Mouse (Mus musculus) CH12.LX (cell line): ENCODE measurements around the gene Tpr. TPM values are rescaled to one million over a fixed set of nuclear protein-coding genes. Genes with fewer than 3 reads are reported as not detected.

ENCODE experiments used
- DNase-seq: peaks from one replicate; pipeline ENCODE4 v3.0.0-alpha.2; 2013; ENCODE audit errors: extremely low read depth
- H3K27ac ChIP-seq: 2 replicates; pipeline ENCODE4 v1.5.1; 2012; ENCODE audit warnings: low read depth, mild to moderate bottlenecking, control low read depth, moderate library complexity; ENCODE audit not compliant: insufficient read depth
- H3K27me3 ChIP-seq: replicated peaks from 2 replicates; pipeline ENCODE3; 2012; ENCODE audit warnings: inconsistent platforms
- H3K36me3 ChIP-seq, 2 experiments: replicated peaks in 1 of 2; 2 replicates each; pipeline versions ENCODE3 to v1.6.1; 2012; ENCODE audit warnings: inconsistent platforms in 1 of 2, low read length in 1 of 2, mild to moderate bottlenecking in 1 of 2, mixed read lengths in 1 of 2, moderate library complexity in 1 of 2; ENCODE audit not compliant: control insufficient read depth in 1 of 2, insufficient read depth in 1 of 2
- H3K4me1 ChIP-seq, 2 experiments: 2 replicates each; pipeline ENCODE4 v1.6.1; 2012; ENCODE audit warnings: inconsistent platforms in 1 of 2, moderate library complexity in 1 of 2; ENCODE audit not compliant: insufficient read depth in 2 of 2, control insufficient read depth in 1 of 2
- H3K4me2 ChIP-seq: 2 replicates; pipeline ENCODE4 v1.6.1; 2012; ENCODE audit warnings: low read depth, mild to moderate bottlenecking, control low read depth; ENCODE audit not compliant: poor library complexity, insufficient read depth, severe bottlenecking
- H3K4me3 ChIP-seq, 3 experiments: fragments of 150-350 bp in 1 of 3; sonication (generic) in 1 of 3; replicated peaks in 1 of 3; 2 replicates each; pipeline versions ENCODE3 to v1.5.1; 2011 to 2012; ENCODE audit warnings: low read depth in 2 of 3, low read length in 2 of 3, mild to moderate bottlenecking in 2 of 3, moderate library complexity in 2 of 3, control low read depth in 1 of 3, improper control_type of control experiment in 1 of 3, inconsistent platforms in 1 of 3, mixed read lengths in 1 of 3; ENCODE audit not compliant: poor library complexity in 1 of 3
- H3K79me2 ChIP-seq: replicated peaks from 2 replicates; pipeline ENCODE4 v1.6.1; 2012; ENCODE audit warnings: mild to moderate bottlenecking, moderate library complexity; ENCODE audit not compliant: control insufficient read depth, poor library complexity, insufficient read depth, severe bottlenecking; ENCODE audit errors: extremely low read depth
- H3K9ac ChIP-seq: 2 replicates; pipeline ENCODE4 v1.6.1; 2012; ENCODE audit warnings: low read depth, mild to moderate bottlenecking, control low read depth, moderate library complexity; ENCODE audit not compliant: insufficient read depth
- H3K9me3 ChIP-seq: replicated peaks from 2 replicates; pipeline ENCODE3; 2012; ENCODE audit warnings: low read length, inconsistent platforms, mixed read lengths
- CHD1 ChIP-seq: IDR thresholded peaks from 2 replicates; pipeline ENCODE4 v1.6.1; 2012; ENCODE audit warnings: low read depth, low read length, improper control_type of control experiment, inconsistent platforms
- E2F4 ChIP-seq: IDR thresholded peaks from 2 replicates; pipeline ENCODE4 v1.6.1; 2011; ENCODE audit warnings: low read depth, low read length, improper control_type of control experiment; ENCODE audit not compliant: insufficient replicate concordance
- ELF1 ChIP-seq: IDR thresholded peaks from 2 replicates; pipeline ENCODE4 v1.6.1; 2014; ENCODE audit warnings: low read depth, mild to moderate bottlenecking, inconsistent platforms, low read length, improper control_type of control experiment
- JUND ChIP-seq: conservative IDR thresholded peaks from 2 replicates; pipeline ENCODE4 v1.6.1; 2011; ENCODE audit warnings: low read depth, low read length, improper control_type of control experiment
- MEF2A ChIP-seq: IDR thresholded peaks from 2 replicates; pipeline ENCODE4 v1.6.1; 2014; ENCODE audit warnings: low read depth, mild to moderate bottlenecking, inconsistent platforms, low read length, improper control_type of control experiment, borderline replicate concordance
- MXI1 ChIP-seq: IDR thresholded peaks from 2 replicates; pipeline ENCODE4 v1.6.1; 2011; ENCODE audit warnings: mild to moderate bottlenecking, low read depth, low read length, improper control_type of control experiment
- MYC ChIP-seq: IDR thresholded peaks from 2 replicates; pipeline ENCODE4 v1.6.1; 2011; ENCODE audit warnings: low read depth, mild to moderate bottlenecking, improper control_type of control experiment, low read length
- NELFE ChIP-seq: IDR thresholded peaks from 2 replicates; pipeline ENCODE4 v1.6.1; 2011; ENCODE audit warnings: low read depth, low read length, improper control_type of control experiment
- POLR2A ChIP-seq: IDR thresholded peaks from 2 replicates; pipeline ENCODE4 v1.6.1; 2011; ENCODE audit warnings: low read depth, mild to moderate bottlenecking, improper control_type of control experiment, low read length
- POLR2AphosphoS2 ChIP-seq: IDR thresholded peaks from 2 replicates; pipeline ENCODE4 v1.6.1; 2011; ENCODE audit warnings: low read depth, low read length, improper control_type of control experiment
- RAD21 ChIP-seq: IDR thresholded peaks from 2 replicates; pipeline ENCODE4 v1.6.1; 2011; ENCODE audit warnings: low read depth, mild to moderate bottlenecking, low read length, improper control_type of control experiment, moderate library complexity
- SMC3 ChIP-seq: IDR thresholded peaks from 2 replicates; pipeline ENCODE4 v1.6.1; 2011; ENCODE audit warnings: low read depth, low read length, improper control_type of control experiment
- TBP ChIP-seq: conservative IDR thresholded peaks from 2 replicates; pipeline ENCODE4 v1.6.1; 2011; ENCODE audit warnings: low read depth, low read length, improper control_type of control experiment
- TCF12 ChIP-seq: IDR thresholded peaks from 2 replicates; pipeline ENCODE4 v1.6.1; 2014; ENCODE audit warnings: low read depth, mild to moderate bottlenecking, inconsistent platforms, low read length, improper control_type of control experiment
- UBTF ChIP-seq: IDR thresholded peaks from 2 replicates; pipeline ENCODE4 v1.6.1; 2012; ENCODE audit warnings: low read depth, mild to moderate bottlenecking, inconsistent platforms, low read length, improper control_type of control experiment, moderate library complexity
- ZNF384 ChIP-seq: IDR thresholded peaks from 2 replicates; pipeline ENCODE4 v1.6.1; 2012; ENCODE audit warnings: low read depth, low read length, improper control_type of control experiment, inconsistent platforms
- dilution Hi-C: fragments of 300-500 bp; cut with MboI; formaldehyde crosslinking; loops from 2 replicates; pipeline ENCODE4 v1.14.3; 2020; ENCODE audit warnings: low sequenced_read_pairs; ENCODE audit not compliant: extremely low pct_unique_long_range_greater_than_20kb, extremely low pct_ligation_motif_present
- in situ Hi-C: fragments of 300-500 bp; cut with MboI; formaldehyde crosslinking; loops from 3 replicates; pipeline ENCODE4 v1.14.3; 2019; ENCODE audit warnings: low sequenced_read_pairs, low pct_ligation_motif_present, low pct_unique_long_range_greater_than_20kb, mixed read lengths
- polyA plus RNA-seq: library from polyadenylated mRNA; unstranded; fragments of >175 nt; gene quantifications from 2 replicates; pipeline ENCODE4 v1.2.1, GENCODE M21; 2012; ENCODE audit warnings: low read depth; ENCODE audit not compliant: insufficient read length
- total RNA-seq, 2 experiments: library from RNA; depleted of rRNA; stranded (reverse); fragments of 300-350 nt in 1 of 2; fragments of >200 nt in 1 of 2; gene quantifications; 2 replicates each; pipeline ENCODE4 v1.2.3; 2012 to 2014

The Tpr gene
- total and polyA plus RNA-seq, 3 experiments = 135 to 291 (median 200) TPM

GRCm38 (mm10) chr1:150391931-150392637 is 554 bp upstream of the Tpr start:
- in situ Hi-C loops = loop anchor here (25.0 kb wide), 1 partner anchor 555 kb away; no protein-coding TSS in a partner anchor
- peaks cover 3% of the 10 kb centered on the region for H3K9me3 ChIP-seq
- H3K27ac ChIP-seq = peak overlapping the region; percentile 75
- no peaks in the 10 kb centered on the region for H3K27me3 ChIP-seq
- no peak for DNase-seq
- H3K9ac ChIP-seq = peak overlapping the region; percentile 87
- H3K36me3 ChIP-seq = peaks cover 12 to 33% of the 10 kb centered on the region in 2 experiments
- H3K4me3 ChIP-seq = peak overlapping the region; percentile 69 to 79 (median 71)
- H3K4me2 ChIP-seq = peak overlapping the region; percentile 51; the same call in 1 of the 2 replicates
- TF ChIP-seq JUND (no peak), NELFE (no peak), ELF1 (no peak), E2F4 (no peak), POLR2AphosphoS2 (0 out of 2 replicates have a peak, but pooled peaks have one; percentile 51), POLR2A (no peak), TBP (no peak), MYC (no peak), TCF12 (no peak), CHD1 (0 out of 2 replicates have a peak, but pooled peaks have one; percentile 85), UBTF (0 out of 2 replicates have a peak, but pooled peaks have one; percentile 14), SMC3 (no peak), MEF2A (no peak)
- TF ChIP-seq, all 38 proteins: peak for 3
- H3K4me1 ChIP-seq = peaks cover 6 to 51% of the 10 kb centered on the region in 2 experiments
- dilution Hi-C loops = no loop called here
- peaks cover 41% of the 10 kb centered on the region for H3K79me2 ChIP-seq

DNA sequence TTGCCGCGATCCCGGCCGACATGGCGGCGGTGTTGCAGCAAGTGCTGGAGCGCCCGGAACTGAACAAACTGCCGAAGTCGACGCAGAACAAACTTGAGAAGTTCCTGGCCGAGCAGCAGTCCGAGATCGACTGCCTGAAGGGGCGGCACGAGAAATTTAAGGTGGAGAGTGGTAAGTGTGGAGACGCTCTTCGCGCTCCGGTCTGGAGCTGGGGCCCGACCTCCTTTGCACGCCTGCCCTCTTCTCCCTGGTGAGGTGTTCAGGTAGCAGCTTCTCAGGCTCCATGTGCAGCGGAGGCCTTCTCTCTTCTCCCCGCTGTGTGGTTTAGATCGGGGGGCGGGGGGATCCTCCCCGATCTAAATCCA is 832 bp downstream of the Tpr start:
- H3K27me3 ChIP-seq = no peaks in the 10 kb centered on the region
- dilution Hi-C loops (no loop called here), in situ Hi-C loops (loop anchor here (25.0 kb wide), 1 partner anchor 556 kb away; no protein-coding TSS in a partner anchor)
- H3K9me3 ChIP-seq = no peaks in the 10 kb centered on the region
- H3K4me2 ChIP-seq = no peak overlapping the region
- peak overlapping the region; percentile 76 for H3K27ac ChIP-seq
- DNase-seq = no peak
- peaks cover 17 to 36% of the 10 kb centered on the region in 2 experiments for H3K36me3 ChIP-seq
- H3K4me3 ChIP-seq = peak overlapping the region; percentile 79 to 95 (median 95)
- peaks cover 4 to 38% of the 10 kb centered on the region in 2 experiments; a peak in 3 of 4 replicates for H3K4me1 ChIP-seq
- peak overlapping the region; percentile 97 for H3K9ac ChIP-seq
- H3K79me2 ChIP-seq = peaks cover 47% of the 10 kb centered on the region
- TF ChIP-seq MXI1 (peak; percentile 27; the same call in 1 of the 2 replicates), MYC (0 out of 2 replicates have a peak, but pooled peaks have one; percentile 6), ZNF384 (no peak), RAD21 (no peak)
